8 mouse cellular contexts compared by ENCODE assay signal in the genomic region with DNA sequence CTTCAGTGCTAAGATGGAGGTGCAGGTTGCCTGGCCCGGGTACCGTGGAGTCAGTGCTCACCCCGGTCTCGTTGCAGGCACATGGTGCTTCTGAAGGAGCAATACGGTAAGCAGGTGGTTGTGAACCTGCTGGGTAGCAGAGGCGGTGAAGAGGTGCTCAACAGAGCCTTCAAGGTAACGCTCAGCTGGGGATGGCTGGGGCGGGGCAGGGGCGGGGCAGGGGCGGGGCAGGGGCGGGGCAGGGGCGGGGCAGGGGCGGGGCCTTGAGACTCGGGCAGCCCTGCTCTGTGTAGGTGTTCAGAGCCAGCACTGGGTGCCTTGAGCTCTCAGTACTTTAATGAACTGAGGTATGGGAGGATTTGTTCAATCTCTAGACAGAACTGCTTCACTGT.
A peak's percentile ranks its signal among the peaks of the same experiment; 100 is the strongest.
DNase-seq lines count a peak whose midpoint lies in the region; ATAC-seq and TF ChIP-seq lines count a peak whose summit lies in the region.

No protein-coding gene starts in this region.

- H3K4me1 ChIP-seq in kidney, embryonic 16.5 days (ENCODE audit: insufficient read depth, low read length): peaks cover 20% of the 10 kb centered on the region
- H3K4me1 ChIP-seq in brown adipose tissue, adult 24 weeks (ENCODE audit: control insufficient read depth, insufficient read depth, insufficient read length, low read length): peaks cover 23% of the 10 kb centered on the region
- peaks cover 25% of the 10 kb centered on the region for H3K4me1 ChIP-seq in intestine, embryonic 15.5 days (replicated peaks)
- peaks cover 10% of the 10 kb centered on the region for H3K4me1 ChIP-seq in midbrain, postnatal 0 days (ENCODE audit: insufficient read depth, low read length)

- 14% methylated on average over 13 of the region's 14 CpGs for WGBS in kidney, embryonic 16.5 days
- 14% methylated on average over 14 of the region's 14 CpGs for WGBS in intestine, embryonic 15.5 days
- WGBS in midbrain, postnatal 0 days: 17% methylated on average over 10 of the region's 14 CpGs

- H3K27ac ChIP-seq in kidney, embryonic 16.5 days (ENCODE audit: low read length): peak overlapping the region; percentile 31; the same call in 1 of the 2 replicates
- H3K27ac ChIP-seq in brown adipose tissue, adult 24 weeks (replicated peaks; ENCODE audit: low read depth, low read length): peak overlapping the region; percentile 72
- peak overlapping the region; percentile 79 for H3K27ac ChIP-seq in intestine, embryonic 15.5 days
- H3K27ac ChIP-seq in midbrain, postnatal 0 days (ENCODE audit: low read depth, low read length): 0 out of 2 replicates have a peak overlapping the region, but pooled peaks have one; percentile 32

- 0 out of 2 replicates have a peak overlapping the region, but pooled peaks have one; percentile 11 for H3K4me2 ChIP-seq in kidney, embryonic 16.5 days (replicated peaks; ENCODE audit: low read depth, low read length)
- H3K4me2 ChIP-seq in intestine, embryonic 15.5 days (replicated peaks): no peak overlapping the region
- H3K4me2 ChIP-seq in midbrain, postnatal 0 days (ENCODE audit: low read depth, low read length, poor library complexity, severe bottlenecking): no peak overlapping the region

- H3K9ac ChIP-seq in kidney, embryonic 16.5 days (replicated peaks; ENCODE audit: low read length): peak overlapping the region; percentile 46; the same call in 1 of the 2 replicates
- no peak overlapping the region for H3K9ac ChIP-seq in intestine, embryonic 15.5 days
- no peak overlapping the region for H3K9ac ChIP-seq in midbrain, postnatal 0 days (replicated peaks; ENCODE audit: low read length, poor library complexity, severe bottlenecking)

- peaks cover 3% of the 10 kb centered on the region for H3K36me3 ChIP-seq in kidney, embryonic 16.5 days (ENCODE audit: insufficient read depth, low read length)
- H3K36me3 ChIP-seq in intestine, embryonic 15.5 days: peaks cover 5% of the 10 kb centered on the region; the same call in 1 of the 2 replicates
- no peaks in the 10 kb centered on the region for H3K36me3 ChIP-seq in midbrain, postnatal 0 days (ENCODE audit: insufficient read depth, low read length)

- no peaks in the 10 kb centered on the region for H3K9me3 ChIP-seq in kidney, embryonic 16.5 days (ENCODE audit: low read length)
- no peaks in the 10 kb centered on the region for H3K9me3 ChIP-seq in intestine, embryonic 15.5 days
- H3K9me3 ChIP-seq in midbrain, postnatal 0 days (ENCODE audit: low read length): no peaks in the 10 kb centered on the region

- no peak for DNase-seq in kidney, adult 8-10 months
- DNase-seq in midbrain, postnatal 0 days (ENCODE audit: low spot score): no peak
- DNase-seq in frontal cortex, postnatal 36 days (ENCODE audit: low spot score in 2 of 2): no peak
- no peak for DNase-seq in right cerebral cortex, postnatal 36 days (ENCODE audit: low spot score in 2 of 2)
- DNase-seq in right cerebral cortex, postnatal 14 days: no peak

- no peaks in the 10 kb centered on the region for H3K27me3 ChIP-seq in kidney, embryonic 16.5 days (ENCODE audit: insufficient read depth, low read length)
- no peaks in the 10 kb centered on the region for H3K27me3 ChIP-seq in intestine, embryonic 15.5 days (replicated peaks)
- H3K27me3 ChIP-seq in midbrain, postnatal 0 days (ENCODE audit: insufficient read depth, low read length): no peaks in the 10 kb centered on the region

- no peak for TF ChIP-seq CTCF in midbrain, postnatal 0 days (IDR thresholded peaks at IDR 0.05)

- peak; percentile 82 for ATAC-seq in kidney, embryonic 16.5 days (ENCODE audit: low FRiP score, low TSS enrichment)
- peak; percentile 85 for ATAC-seq in intestine, embryonic 15.5 days
- ATAC-seq in midbrain, postnatal 0 days (ENCODE audit: low FRiP score): peak; percentile 41; the same call in 1 of the 2 replicates

- H3K4me3 ChIP-seq in kidney, embryonic 16.5 days (ENCODE audit: low read length): no peak overlapping the region
- no peak overlapping the region for H3K4me3 ChIP-seq in brown adipose tissue, adult 24 weeks (ENCODE audit: insufficient read depth, low read depth, low read length)
- H3K4me3 ChIP-seq in intestine, embryonic 15.5 days (replicated peaks): no peak overlapping the region
- H3K4me3 ChIP-seq in midbrain, postnatal 0 days (ENCODE audit: low read depth, low read length): no peak overlapping the region
